In the genomic region with DNA sequence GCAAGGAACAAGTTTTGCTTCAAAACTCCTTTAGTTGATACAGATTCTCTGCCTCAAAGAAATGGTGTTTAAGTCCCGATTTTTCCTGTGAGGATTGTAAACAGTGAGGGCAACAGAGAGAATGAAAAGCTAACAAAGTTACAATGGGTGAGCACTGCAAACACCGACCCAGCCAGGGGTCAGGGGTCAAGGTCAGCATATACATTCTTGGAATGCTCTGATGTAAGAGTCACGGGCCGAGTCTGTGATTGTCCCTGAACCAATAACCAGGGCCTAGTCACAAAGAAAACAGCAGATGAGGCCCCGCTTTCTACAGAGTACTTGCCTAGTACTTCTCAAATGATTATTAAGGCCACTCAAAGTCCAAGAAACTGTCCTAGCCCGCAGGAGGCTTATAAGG, we compare ENCODE assay signal across 14 mouse cellular contexts.
DNase-seq lines count a peak whose midpoint lies in the region; ATAC-seq and TF ChIP-seq lines count a peak whose summit lies in the region.
"Had no signal": no experiment of that assay in that cellular context is flagged by ENCODE, and none has a peak within 500 bp of the region (broad histone marks: within the 10 kb centered on the region; RNA-seq: fewer than 3 reads in every experiment).

No protein-coding gene starts in this region.

- H3K27ac ChIP-seq in forebrain, embryonic 10.5 days = 0 out of 2 replicates have a peak overlapping the region, but pooled peaks have one; percentile 30
- no peak overlapping the region for H3K27ac ChIP-seq in forebrain, embryonic 14.5 days (ENCODE audit: low read depth, low read length)
- peak overlapping the region; percentile 63; the same call in 1 of the 2 replicates for H3K27ac ChIP-seq in lung, embryonic 14.5 days (ENCODE audit: low read depth)
- peak overlapping the region; percentile 34 for H3K27ac ChIP-seq in liver, embryonic 16.5 days (ENCODE audit: low read length)
- H3K27ac ChIP-seq: hindbrain, embryonic 15.5 days had no signal

- H3K36me3 ChIP-seq in forebrain, embryonic 10.5 days (replicated peaks) = no peaks in the 10 kb centered on the region
- H3K36me3 ChIP-seq in forebrain, embryonic 14.5 days (ENCODE audit: control insufficient read depth, insufficient read depth, low read length) = no peaks in the 10 kb centered on the region
- H3K36me3 ChIP-seq in lung, embryonic 14.5 days (ENCODE audit: insufficient read depth) = no peaks in the 10 kb centered on the region
- H3K36me3 ChIP-seq in liver, embryonic 16.5 days (ENCODE audit: control insufficient read depth, insufficient read depth) = no peaks in the 10 kb centered on the region
- H3K36me3 ChIP-seq: hindbrain, embryonic 15.5 days had no signal

- TF ChIP-seq CTCF in lung, embryonic 14.5 days (IDR thresholded peaks at IDR 0.05; ENCODE audit: low read depth) = no peak

- ATAC-seq in forebrain, embryonic 14.5 days = no peak
- 0 out of 2 replicates have a peak, but pooled peaks have one; percentile 50 for ATAC-seq in lung, embryonic 14.5 days (ENCODE audit: insufficient read depth)
- peak; percentile 70 for ATAC-seq in liver, embryonic 16.5 days (ENCODE audit: low read depth)

- no peak overlapping the region for H3K4me2 ChIP-seq in forebrain, embryonic 14.5 days (ENCODE audit: low read length)
- H3K4me2 ChIP-seq in lung, embryonic 14.5 days = no peak overlapping the region
- no peak overlapping the region for H3K4me2 ChIP-seq in liver, embryonic 16.5 days (ENCODE audit: low read depth, low read length)
- H3K4me2 ChIP-seq: heart, embryonic 11.5 days; hindbrain, embryonic 15.5 days had no signal

- H3K27me3 ChIP-seq in forebrain, embryonic 10.5 days (ENCODE audit: poor library complexity, severe bottlenecking) = no peaks in the 10 kb centered on the region
- no peaks in the 10 kb centered on the region for H3K27me3 ChIP-seq in forebrain, embryonic 14.5 days (replicated peaks; ENCODE audit: control insufficient read depth, insufficient read depth, low read length)
- no peaks in the 10 kb centered on the region for H3K27me3 ChIP-seq in lung, embryonic 14.5 days (ENCODE audit: insufficient read depth, low read length)
- no peaks in the 10 kb centered on the region for H3K27me3 ChIP-seq in liver, embryonic 16.5 days (ENCODE audit: control insufficient read depth, insufficient read depth, low read depth, low read length)
- H3K27me3 ChIP-seq: hindbrain, embryonic 15.5 days had no signal

- no peaks in the 10 kb centered on the region for H3K9me3 ChIP-seq in forebrain, embryonic 10.5 days
- H3K9me3 ChIP-seq in forebrain, embryonic 14.5 days (replicated peaks; ENCODE audit: control insufficient read depth, low read length) = no peaks in the 10 kb centered on the region
- no peaks in the 10 kb centered on the region for H3K9me3 ChIP-seq in lung, embryonic 14.5 days (ENCODE audit: low read depth, low read length)
- H3K9me3 ChIP-seq in liver, embryonic 16.5 days (replicated peaks; ENCODE audit: control insufficient read depth, low read length) = no peaks in the 10 kb centered on the region
- H3K9me3 ChIP-seq: hindbrain, embryonic 15.5 days had no signal

- no peak for DNase-seq in forebrain, embryonic 10.5 days (ENCODE audit: extremely low spot score, low spot score)
- no peak for DNase-seq in forebrain, embryonic 14.5 days (ENCODE audit: low spot score)
- peak; percentile 65 for DNase-seq in lung, embryonic 14.5 days
- DNase-seq in lung, adult 18-20 months = no peak
- peak; percentile 67 for DNase-seq in embryo, embryonic 11 days
- no peak for DNase-seq in right cerebral cortex, postnatal 10 days (ENCODE audit: low spot score in 2 of 2)
- DNase-seq in left cerebral cortex, adult 11 months (ENCODE audit: low spot score) = no peak
- DNase-seq: cerebellum, postnatal 10 days; layer of hippocampus, postnatal 36 days; right cerebral cortex, postnatal 4 days had no signal

- H3K4me1 ChIP-seq in forebrain, embryonic 10.5 days = peaks cover 8% of the 10 kb centered on the region
- no peaks in the 10 kb centered on the region for H3K4me1 ChIP-seq in forebrain, embryonic 14.5 days (ENCODE audit: control insufficient read depth, insufficient read depth, low read length)
- H3K4me1 ChIP-seq in lung, embryonic 14.5 days (ENCODE audit: insufficient read depth) = peaks cover 16% of the 10 kb centered on the region
- peaks cover 2% of the 10 kb centered on the region; the same call in 1 of the 2 replicates for H3K4me1 ChIP-seq in liver, embryonic 16.5 days (ENCODE audit: control insufficient read depth, low read depth, low read length)
- H3K4me1 ChIP-seq: hindbrain, embryonic 15.5 days had no signal

- H3K9ac ChIP-seq in forebrain, embryonic 14.5 days (ENCODE audit: low read length) = no peak overlapping the region
- H3K9ac ChIP-seq in lung, embryonic 14.5 days = no peak overlapping the region
- no peak overlapping the region for H3K9ac ChIP-seq in liver, embryonic 16.5 days (ENCODE audit: low read depth, low read length)
- H3K9ac ChIP-seq: hindbrain, embryonic 15.5 days had no signal

- H3K4me3 ChIP-seq in forebrain, embryonic 10.5 days = no peak overlapping the region
- H3K4me3 ChIP-seq in forebrain, embryonic 14.5 days (ENCODE audit: low read depth, low read length) = no peak overlapping the region
- no peak overlapping the region for H3K4me3 ChIP-seq in lung, embryonic 14.5 days (ENCODE audit: low read depth, low read length)
- no peak overlapping the region for H3K4me3 ChIP-seq in liver, embryonic 16.5 days (ENCODE audit: low read depth, low read length)
- H3K4me3 ChIP-seq: erythroblast, embryonic 14.5 days; hindbrain, embryonic 15.5 days had no signal

- WGBS in forebrain, embryonic 10.5 days = 56% methylated on average over 6 of the region's 6 CpGs
- WGBS in forebrain, embryonic 14.5 days = 67% methylated on average over 6 of the region's 6 CpGs
- WGBS in lung, embryonic 14.5 days = 24% methylated on average over 6 of the region's 6 CpGs
- WGBS in liver, embryonic 16.5 days (ENCODE audit: insufficient replicate concordance) = 43% methylated on average over 6 of the region's 6 CpGs

Comparison
In these comparisons a context has a peak if more than half of its experiments do, and no peak if none do; other contexts are left out.
1. DNase-seq: peak in lung, embryonic 14.5 days (single experiment) and embryo, embryonic 11 days (single experiment); none in forebrain, embryonic 10.5 days (single experiment), forebrain, embryonic 14.5 days (single experiment), lung, adult 18-20 months (0 of 2), right cerebral cortex, postnatal 10 days (0 of 2) and left cerebral cortex, adult 11 months (single experiment).